Mouse (Mus musculus) kidney, postnatal 0 days (tissue): ENCODE measurements around the gene Acot4. TPM values are rescaled to one million over a fixed set of nuclear protein-coding genes. Genes with fewer than 3 reads are reported as not detected.
A peak's percentile ranks its signal among the peaks of the same experiment; 100 is the strongest.
"Not testable (repeated sequence)": the region's sequence is repeated elsewhere in the genome, so short reads cannot be mapped to it uniquely, and the experiment has no call there.

ENCODE experiments used
- ATAC-seq: fragments of 200-750 bp; cut with Nextera tagmentation; replicated peaks from 2 replicates; pipeline ENCODE4 v1.8.0; 2017; ENCODE audit warnings: low read depth, moderate number of reproducible peaks, moderate TSS enrichment, moderate library complexity; ENCODE audit not compliant: low FRiP score
- DNase-seq: peaks from one replicate; pipeline ENCODE4 v3.0.0-alpha.2; 2016; ENCODE audit warnings: low spot score
- H3K27ac ChIP-seq: fragments of 300-500 bp; sonication (generic); 2 replicates; pipeline ENCODE4 v1.5.1; 2014; ENCODE audit warnings: mild to moderate bottlenecking
- H3K27me3 ChIP-seq: fragments of 300-500 bp; sonication (generic); 2 replicates; pipeline ENCODE4 v1.6.1; 2014; ENCODE audit warnings: low read length, mixed read lengths; ENCODE audit not compliant: insufficient read depth
- H3K36me3 ChIP-seq: fragments of 300-500 bp; sonication (generic); 2 replicates; pipeline ENCODE4 v1.6.1; 2014; ENCODE audit warnings: low read length, mixed read lengths; ENCODE audit not compliant: insufficient read depth
- H3K4me1 ChIP-seq: fragments of 300-500 bp; sonication (generic); replicated peaks from 2 replicates; pipeline ENCODE4 v1.6.1; 2014; ENCODE audit warnings: antibody characterized with exemption, low read length, mixed read lengths; ENCODE audit not compliant: insufficient read depth
- H3K4me2 ChIP-seq: fragments of 300-500 bp; sonication (generic); 2 replicates; pipeline ENCODE4 v1.6.1; 2014; ENCODE audit warnings: mild to moderate bottlenecking, low read length, moderate library complexity, mixed read lengths
- H3K4me3 ChIP-seq: fragments of 300-500 bp; sonication (generic); replicated peaks from 2 replicates; pipeline ENCODE4 v1.5.1; 2014; ENCODE audit warnings: low read depth, low read length
- H3K9ac ChIP-seq: fragments of 300-500 bp; sonication (generic); 2 replicates; pipeline ENCODE4 v1.6.1; 2014; ENCODE audit warnings: low read depth, low read length
- H3K9me3 ChIP-seq: fragments of 300-500 bp; sonication (generic); replicated peaks from 2 replicates; pipeline ENCODE4 v1.6.1; 2016; ENCODE audit warnings: low read length, inconsistent platforms, mixed read lengths
- CTCF ChIP-seq: IDR thresholded peaks from 2 replicates; pipeline ENCODE4 v1.5.1; 2016; ENCODE audit warnings: antibody characterized with exemption, low read depth, mild to moderate bottlenecking, moderate library complexity
- WGBS: fragments of 180-500 bp; shearing (Covaris S2); extraction: QIAGEN DNeasy Blood & Tissue Kit; methylation state at CpG from one replicate; pipeline ENCODE4 v1.1.7; 2014; 5-methylcytosine and 5-hydroxymethylcytosine counted together
- polyA plus RNA-seq: library from polyadenylated mRNA; unstranded; fragments of >200 nt; fragmentation: Nextera tagmentation; extraction: Ambion mirVana; gene quantifications from 2 replicates; pipeline ENCODE4 v1.2.1, GENCODE M21; 2015

Gene Acot4
- polyA plus RNA-seq: 17.5 and 20.7 TPM in 2 replicates

GRCm38 (mm10) chr12:84038241-84038640 lies at the start of gene Acot4:
Acot4 (plus strand) TSS chr12:84038379.
- H3K9me3 ChIP-seq, H3K27me3 ChIP-seq, H3K36me3 ChIP-seq, H3K4me1 ChIP-seq: not testable (repeated sequence)
- H3K9ac ChIP-seq: peak within 1 kb of the TSS; percentile 57
- H3K4me2 ChIP-seq: peak within 1 kb of the TSS; percentile 68
- peak within 1 kb of the TSS; percentile 54; the same call in 1 of the 2 replicates for H3K27ac ChIP-seq
- WGBS: 3% methylated on average over 26 of the region's 32 CpGs
- peak within 1 kb of the TSS; percentile 44 for H3K4me3 ChIP-seq
- ATAC-seq: peak; percentile 85
- peak; percentile 51 for DNase-seq

DNA sequence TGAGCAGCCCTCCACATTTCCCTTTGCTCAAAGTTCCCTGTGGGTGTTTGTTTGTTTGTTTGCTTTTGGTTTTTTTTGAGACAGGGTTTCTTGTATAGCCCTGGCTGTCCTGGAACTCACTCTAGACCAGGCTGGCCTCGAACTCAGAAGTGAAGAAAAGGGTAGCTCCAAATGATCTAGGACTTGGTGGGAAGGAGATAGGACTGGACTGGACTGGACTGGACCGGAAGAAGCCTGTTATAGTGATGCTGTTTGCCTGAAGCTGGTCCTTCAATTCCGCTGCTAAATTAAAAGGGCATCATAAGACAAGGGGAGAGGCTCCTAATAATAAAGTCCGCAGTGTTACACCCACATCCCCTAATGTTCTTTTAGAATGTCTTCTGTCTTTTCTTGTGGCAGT lies 49.7 kb upstream of the Acot4 start:
- H3K4me2 ChIP-seq: peak overlapping the region; percentile 67
- DNase-seq (no peak), ATAC-seq (peak; percentile 27; the same call in 1 of the 2 replicates)
- 0 out of 2 replicates have a peak, but pooled peaks cover 5% of the 10 kb centered on the region for H3K4me1 ChIP-seq
- no peak for TF ChIP-seq CTCF
- peak overlapping the region; percentile 60 for H3K4me3 ChIP-seq
- WGBS: 55% methylated on average over 4 of the region's 4 CpGs
- H3K27ac ChIP-seq: peak overlapping the region; percentile 98
- H3K36me3 ChIP-seq: 0 out of 2 replicates have a peak, but pooled peaks cover 4% of the 10 kb centered on the region
- no peaks in the 10 kb centered on the region for H3K27me3 ChIP-seq
- no peaks in the 10 kb centered on the region for H3K9me3 ChIP-seq
- peak overlapping the region; percentile 92 for H3K9ac ChIP-seq

- no peak overlapping the region for H3K27ac ChIP-seq
- no peak overlapping the region for H3K9ac ChIP-seq
- no peak overlapping the region for H3K4me3 ChIP-seq
- no peak overlapping the region for H3K4me2 ChIP-seq
- H3K9me3 ChIP-seq: no peaks in the 10 kb centered on the region
- 0 out of 2 replicates have a peak, but pooled peaks have one; percentile 32 for TF ChIP-seq CTCF
- 99% methylated on average over 4 of the region's 4 CpGs for WGBS
- ATAC-seq: no peak
- H3K4me1 ChIP-seq: 0 out of 2 replicates have a peak, but pooled peaks cover 5% of the 10 kb centered on the region
- 0 out of 2 replicates have a peak, but pooled peaks cover 5% of the 10 kb centered on the region for H3K36me3 ChIP-seq
- DNase-seq: no peak
- no peaks in the 10 kb centered on the region for H3K27me3 ChIP-seq
These were observed 48.8 kb upstream of the Acot4 start for GRCm38 (mm10) chr12:83989378-83989777.

DNA sequence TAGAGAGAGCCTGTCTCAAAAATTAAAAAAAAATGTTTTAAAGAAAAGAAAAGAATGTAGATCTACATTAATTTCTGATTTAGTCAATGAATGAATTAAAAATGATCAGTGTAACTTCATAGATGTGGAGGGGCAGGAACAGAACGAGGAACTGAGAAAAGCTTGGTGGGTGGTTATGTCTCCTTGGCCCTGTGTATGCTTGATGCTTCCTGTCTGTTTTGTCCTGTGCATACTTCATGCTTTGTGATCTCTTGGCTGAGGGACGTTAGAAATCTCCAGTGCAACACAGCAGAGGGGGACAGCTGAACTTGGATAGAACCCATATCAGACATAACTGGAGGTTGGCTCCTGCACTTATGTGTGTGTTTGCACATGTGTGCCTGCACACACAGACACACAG lies 41.0 kb upstream of the Acot4 start:
- no peak overlapping the region for H3K4me3 ChIP-seq
- 49% methylated on average over 2 of the region's 2 CpGs for WGBS
- H3K27ac ChIP-seq: no peak overlapping the region
- no peak for TF ChIP-seq CTCF
- H3K4me1 ChIP-seq: no peaks in the 10 kb centered on the region
- H3K9ac ChIP-seq: no peak overlapping the region
- H3K27me3 ChIP-seq: no peaks in the 10 kb centered on the region
- H3K9me3 ChIP-seq: peaks cover 3% of the 10 kb centered on the region; the same call in 1 of the 2 replicates
- H3K4me2 ChIP-seq: no peak overlapping the region
- 0 out of 2 replicates have a peak, but pooled peaks cover 5% of the 10 kb centered on the region for H3K36me3 ChIP-seq
- DNase-seq (no peak), ATAC-seq (no peak)

DNA sequence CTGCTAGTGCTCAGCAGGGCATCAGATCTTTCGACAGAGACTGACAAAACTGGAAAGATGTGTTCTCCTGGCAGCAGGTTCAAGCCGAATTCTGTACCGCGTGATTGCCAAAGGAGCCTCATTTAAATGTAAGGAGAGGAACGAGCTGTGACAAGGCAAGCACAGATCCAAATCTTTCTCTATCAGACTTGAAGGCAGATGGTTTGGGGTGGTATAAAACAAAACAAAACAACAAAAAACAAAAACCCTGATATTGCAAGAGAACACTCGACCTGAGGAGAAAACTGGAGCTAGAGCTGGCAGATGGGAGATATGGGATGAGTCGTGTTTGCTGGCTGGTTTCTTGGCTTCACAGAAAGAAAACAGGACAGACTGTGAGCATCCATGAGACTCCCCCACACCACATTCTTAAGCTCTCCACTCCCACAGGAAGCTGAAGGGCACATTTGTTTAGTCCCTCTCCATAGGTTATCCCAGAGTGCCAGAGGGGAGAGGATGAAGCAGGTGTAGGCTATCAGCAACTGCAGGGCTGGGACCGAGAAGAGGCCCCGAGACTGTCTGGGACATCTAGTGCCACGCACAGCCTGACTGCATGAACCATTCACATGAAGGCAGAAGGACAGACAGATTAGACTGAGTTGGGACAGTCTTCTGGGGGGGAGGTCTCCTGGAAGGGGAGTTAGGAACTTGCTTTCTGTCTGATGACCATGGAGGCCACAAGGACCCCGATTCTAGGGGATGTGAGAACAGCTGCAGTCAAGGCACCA lies 39.7 kb upstream of the Acot4 start:
- no peak for TF ChIP-seq CTCF
- ATAC-seq: no peak; the same call in 1 of the 2 replicates
- H3K36me3 ChIP-seq: 0 out of 2 replicates have a peak, but pooled peaks cover under 1% of the 10 kb centered on the region
- no peaks in the 10 kb centered on the region for H3K27me3 ChIP-seq
- no peak overlapping the region for H3K4me2 ChIP-seq
- H3K9me3 ChIP-seq: peaks cover 3% of the 10 kb centered on the region; the same call in 1 of the 2 replicates
- peak overlapping the region; percentile 39; the same call in 1 of the 2 replicates for H3K27ac ChIP-seq
- H3K4me3 ChIP-seq: no peak overlapping the region
- WGBS: 34% methylated on average over 11 of the region's 11 CpGs
- H3K4me1 ChIP-seq: no peaks in the 10 kb centered on the region
- peak; percentile 60 for DNase-seq
- H3K9ac ChIP-seq: no peak overlapping the region

DNA sequence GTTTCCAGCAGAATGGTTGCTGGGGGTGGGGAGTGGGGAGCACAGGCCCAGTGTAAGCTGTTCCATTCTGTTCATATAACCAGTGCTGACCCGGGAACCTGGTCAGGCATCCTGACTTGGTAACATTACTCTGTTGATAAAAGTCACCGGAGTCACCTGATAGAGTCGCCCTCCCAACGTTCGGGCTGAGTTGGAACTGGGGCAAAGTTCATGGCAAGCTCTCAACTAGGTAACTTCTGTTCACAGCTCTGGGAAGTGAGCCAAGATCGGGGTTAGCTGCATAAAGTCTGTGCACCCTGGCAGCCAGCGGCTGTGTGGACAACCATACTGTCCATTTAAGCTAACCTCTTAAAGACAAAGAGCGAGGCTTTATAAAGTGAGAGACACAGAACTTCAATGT lies 38.9 kb upstream of the Acot4 start:
- peak; percentile 83 for ATAC-seq
- WGBS: 27% methylated on average over 8 of the region's 8 CpGs

More for the DNA sequence above, 38.9 kb upstream of the Acot4 start:
- peak; percentile 55 for DNase-seq
- H3K27me3 ChIP-seq, H3K36me3 ChIP-seq, H3K9ac ChIP-seq, H3K4me1 ChIP-seq, H3K4me2 ChIP-seq, H3K9me3 ChIP-seq, H3K4me3 ChIP-seq: not testable (repeated sequence)
- H3K27ac ChIP-seq: 0 out of 2 replicates have a peak overlapping the region, but pooled peaks have one; percentile 22
